Mouse (Mus musculus) ovary, postnatal 14 days (tissue): ENCODE measurements around the gene Atf7.
"Not testable (repeated sequence)": the region's sequence is repeated elsewhere in the genome, so short reads cannot be mapped to it uniquely, and the experiment has no call there.

Source experiments
- DNase-seq: peaks from one replicate; pipeline ENCODE4 v3.0.0; 2022; ENCODE audit warnings: low spot score

The Atf7 gene

DNA sequence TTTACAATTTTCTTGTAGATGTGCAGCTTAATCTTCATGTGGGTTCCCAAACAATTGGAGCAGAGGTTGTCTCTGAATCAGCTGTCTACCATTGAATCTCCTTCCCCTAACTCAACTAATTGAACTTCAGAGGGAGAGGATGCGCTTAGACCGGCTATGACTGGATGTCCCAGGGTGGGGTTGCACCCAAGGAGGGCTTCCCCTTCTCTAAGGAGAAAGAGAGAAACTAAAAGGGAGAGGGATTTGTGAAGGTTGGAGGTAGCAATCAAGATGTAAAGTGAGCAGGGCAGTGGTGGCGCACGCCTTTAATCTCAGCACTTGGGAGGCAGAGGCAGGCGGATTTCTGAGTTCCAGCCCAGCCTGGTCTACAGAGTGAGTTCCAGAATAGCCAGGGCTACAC is 5.8 kb downstream of the Atf7 start:
- no peak for DNase-seq

DNA sequence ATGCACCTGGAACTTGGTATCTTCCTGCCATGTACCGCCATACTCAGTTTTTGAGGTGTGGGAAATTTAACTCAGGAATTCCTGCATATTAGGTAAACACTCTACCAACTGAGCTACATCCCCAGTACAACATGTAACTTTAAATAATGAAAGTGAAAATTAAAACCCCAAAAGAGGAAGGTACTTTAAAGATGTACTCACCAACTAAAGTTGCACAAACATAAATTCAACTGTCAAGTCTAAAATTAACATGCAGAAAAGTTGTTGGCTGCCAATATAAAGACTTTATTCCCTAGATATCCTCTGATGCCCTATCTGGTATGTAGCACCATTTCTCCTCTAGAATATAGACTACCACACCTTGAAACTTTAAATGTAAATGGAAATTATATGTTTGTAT is 7.6 kb downstream of the Atf7 start:
- DNase-seq: no peak

DNA sequence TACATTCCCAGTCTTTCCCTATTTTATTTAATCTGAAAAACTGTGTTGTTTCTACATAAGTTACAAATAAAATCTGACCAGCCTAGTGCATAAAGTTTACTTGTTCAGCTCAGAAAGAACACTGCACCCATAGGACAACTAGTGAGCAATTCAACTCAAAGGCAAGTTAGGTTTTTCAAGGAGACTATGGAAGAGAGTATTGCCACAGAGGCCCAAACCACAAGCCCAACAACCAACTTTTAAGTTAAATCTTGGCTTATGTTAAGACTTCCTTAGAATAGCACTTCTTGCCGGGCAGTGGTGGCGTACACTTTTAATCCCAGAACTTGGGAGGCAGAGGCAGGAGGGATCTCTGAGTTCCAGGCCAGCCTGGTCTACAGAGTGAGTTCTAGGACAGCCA is 9.1 kb downstream of the Atf7 start:
- no peak for DNase-seq

DNA sequence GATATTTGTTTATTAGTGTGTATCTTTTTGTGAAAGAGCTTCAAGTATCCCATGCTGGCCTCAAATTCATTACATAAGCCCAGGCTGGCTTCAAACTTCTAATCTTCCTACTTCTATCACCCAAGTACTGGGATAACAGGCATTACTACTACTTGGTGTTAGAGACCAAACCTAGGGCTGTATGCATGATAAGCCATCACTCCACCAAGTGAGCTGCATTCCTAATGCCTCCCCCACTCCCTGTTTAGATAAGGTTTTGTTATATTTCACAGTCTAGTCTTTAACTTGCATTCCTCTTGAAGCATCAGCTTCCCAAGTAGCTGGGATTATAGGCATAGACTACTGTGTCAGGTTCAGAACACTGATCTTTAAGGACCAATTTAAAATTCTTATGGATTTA is 11.0 kb downstream of the Atf7 start:
- no peak for DNase-seq

DNA sequence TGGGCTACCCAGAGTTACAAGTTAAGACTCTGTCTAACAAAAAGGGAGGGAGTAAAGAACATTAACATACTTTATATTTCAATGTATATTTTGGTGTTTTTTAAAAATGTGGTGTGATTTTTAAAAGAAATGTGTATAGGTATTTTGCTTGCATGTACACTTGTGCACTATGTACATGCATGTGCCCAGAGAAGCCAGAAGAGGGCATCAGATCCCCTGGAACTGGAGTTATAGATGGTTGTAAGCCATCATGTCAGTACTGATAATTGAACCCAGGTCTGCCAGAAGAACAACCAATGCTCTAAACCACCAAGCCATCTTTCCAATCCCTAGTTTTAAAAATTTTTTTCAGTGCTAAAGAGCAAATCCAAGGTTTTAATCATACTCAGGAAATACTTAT is 12.3 kb downstream of the Atf7 start:
- no peak for DNase-seq

DNA sequence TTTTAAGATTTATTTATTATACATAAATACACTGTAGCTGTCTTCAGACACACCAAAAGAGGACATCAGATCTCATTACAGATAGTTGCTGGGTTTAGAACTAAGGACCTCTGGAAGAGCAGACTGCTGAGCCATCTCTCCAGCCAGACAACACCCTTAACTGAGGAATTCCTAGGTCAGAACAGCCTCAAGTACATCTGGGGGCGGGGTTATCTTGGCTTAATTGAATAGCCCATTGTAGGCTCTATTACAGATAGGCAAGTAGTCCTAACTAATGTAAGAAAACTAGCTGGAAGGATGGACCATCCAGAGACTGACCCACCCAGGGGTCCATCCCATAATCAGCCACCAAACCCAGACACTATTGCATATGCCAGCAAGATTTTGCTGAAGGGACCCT is 16.7 kb downstream of the Atf7 start:
- DNase-seq: not testable (repeated sequence)

DNA sequence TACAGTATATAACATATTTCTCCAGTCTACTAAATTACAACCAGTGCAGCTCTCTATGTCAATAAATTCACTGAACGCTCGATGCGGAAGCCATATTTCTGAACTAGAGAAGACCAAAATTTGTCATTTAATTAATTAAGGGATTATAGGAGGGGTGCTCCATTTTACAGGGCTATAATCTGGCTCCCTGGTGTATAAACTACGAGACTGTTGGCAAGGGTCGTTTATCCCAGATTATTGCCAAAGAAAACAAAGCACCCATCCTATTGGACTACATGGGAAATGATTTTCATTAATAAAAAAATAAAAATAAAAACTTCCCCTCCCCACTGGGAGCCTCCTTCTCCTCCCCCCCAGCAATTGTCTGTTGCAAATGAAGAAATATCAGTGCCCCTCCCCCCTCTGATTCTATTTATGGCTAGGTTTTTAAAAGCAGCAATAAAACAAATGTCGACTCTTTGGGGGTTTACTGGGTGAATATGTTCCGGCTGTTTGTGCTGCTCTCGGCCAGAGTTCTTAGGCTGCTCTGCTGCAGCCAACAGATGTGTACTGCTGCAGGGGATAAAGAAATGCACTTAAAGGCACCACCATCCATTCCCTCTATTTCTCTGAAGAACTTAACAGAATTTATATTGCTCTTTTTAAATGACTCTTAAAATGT is 31.1 kb downstream of the Atf7 start:
- DNase-seq: no peak

DNA sequence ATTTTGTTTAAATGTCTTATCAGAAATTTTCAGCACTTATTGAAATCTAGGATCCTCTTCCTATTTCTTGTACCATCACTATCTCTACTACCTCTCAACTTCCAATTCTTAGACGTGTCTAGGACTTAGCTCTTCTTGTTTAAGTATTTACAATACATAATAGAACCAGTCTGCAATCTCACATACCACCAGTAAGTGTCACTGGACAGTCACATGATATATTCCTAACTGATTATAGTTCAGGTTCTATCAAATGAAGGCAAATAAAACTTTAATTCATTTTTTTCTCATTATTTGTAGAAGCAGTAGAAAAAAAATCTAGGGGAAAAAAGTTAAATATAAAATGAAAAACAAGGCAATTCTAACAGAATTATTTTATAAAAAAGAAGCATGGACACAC is 32.6 kb downstream of the Atf7 start:
- no peak for DNase-seq

DNA sequence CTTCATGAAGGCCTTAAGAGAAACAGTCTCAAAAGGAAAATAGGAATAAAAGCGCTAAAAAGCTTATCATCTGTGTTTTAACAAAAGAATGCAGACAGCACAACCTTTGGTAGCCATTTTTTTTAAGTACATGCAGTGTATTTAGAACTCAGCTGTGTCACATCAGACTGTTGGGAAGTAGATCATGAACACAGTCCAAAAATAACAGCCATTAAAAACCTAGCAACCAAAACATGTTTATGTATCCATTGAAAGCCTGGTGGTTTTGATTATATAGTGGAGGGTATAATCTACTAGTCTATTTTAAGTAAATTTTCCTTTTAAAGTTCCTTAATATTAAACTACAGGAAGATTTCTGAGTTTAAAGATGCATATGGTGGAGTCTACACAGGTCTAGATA is 34.7 kb downstream of the Atf7 start:
- no peak for DNase-seq

DNA sequence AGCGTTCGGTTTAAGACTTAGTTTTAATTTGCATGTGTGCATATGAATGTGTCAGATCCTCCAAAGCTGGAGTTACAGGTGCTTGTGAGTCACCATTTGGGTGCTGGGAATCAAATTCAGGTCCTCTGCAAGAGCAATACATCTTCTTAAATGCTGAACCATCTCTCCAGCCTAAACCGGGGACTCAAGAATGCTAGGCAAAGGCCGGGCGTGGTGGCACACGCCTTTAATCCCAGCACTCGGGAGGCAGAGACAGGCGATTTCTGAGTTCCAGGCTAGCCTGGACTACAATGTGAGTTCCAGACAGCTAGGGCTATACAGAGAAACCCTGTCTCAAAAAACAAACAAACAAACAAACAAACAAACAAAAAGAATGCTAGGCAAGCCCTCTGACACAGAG is 35.4 kb downstream of the Atf7 start:
- DNase-seq: no peak

DNA sequence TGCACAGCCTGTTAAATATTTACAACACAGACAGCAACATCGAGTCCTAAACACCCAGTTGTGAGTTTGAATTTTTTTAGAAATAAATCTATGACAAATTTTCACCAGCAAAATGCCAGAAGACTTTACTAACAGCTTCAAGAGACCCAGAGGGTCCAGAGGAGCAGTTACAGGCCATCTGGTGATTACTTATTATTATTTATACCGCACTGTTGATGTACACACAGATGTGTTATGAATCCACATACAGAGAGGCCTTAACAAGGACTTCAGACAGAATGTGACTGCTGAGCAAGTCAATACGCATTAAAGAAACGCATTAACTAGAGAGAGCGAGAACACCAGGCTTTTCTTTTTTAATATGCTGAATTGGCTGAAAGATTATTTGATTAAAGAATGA is 39.8 kb downstream of the Atf7 start:
- no peak for DNase-seq

DNA sequence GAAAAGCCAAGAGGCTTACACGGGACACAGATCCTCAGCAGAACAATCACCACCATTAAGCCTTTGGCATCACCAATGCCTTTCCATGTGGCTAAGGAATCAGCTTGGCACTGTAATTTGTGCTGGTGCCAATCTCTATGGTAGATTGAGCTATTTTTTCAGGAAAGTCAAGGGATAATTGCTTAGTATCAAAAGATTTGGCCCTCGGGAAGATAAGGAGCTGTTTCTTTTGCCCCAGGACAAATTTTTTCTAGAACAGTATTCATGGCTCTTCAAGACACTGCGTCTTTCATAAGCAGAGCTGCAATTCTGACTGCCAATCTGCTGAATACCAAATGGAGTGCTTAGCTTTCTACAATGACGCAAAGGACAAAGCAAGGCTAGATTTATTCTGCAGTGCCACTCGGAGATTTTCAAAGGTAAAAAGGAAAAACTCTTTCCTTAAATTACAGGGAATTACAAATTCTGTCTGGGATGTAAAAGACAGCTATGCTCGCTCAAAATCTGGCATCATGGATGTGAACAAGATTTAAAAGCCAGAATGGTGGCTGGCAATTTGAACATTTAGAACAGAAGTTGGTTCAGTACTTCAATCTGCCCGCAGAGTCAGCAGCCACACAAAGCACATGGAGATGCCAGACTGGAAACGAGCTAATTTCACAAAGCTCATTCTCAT is 41.4 kb downstream of the Atf7 start:
- no peak for DNase-seq

DNA sequence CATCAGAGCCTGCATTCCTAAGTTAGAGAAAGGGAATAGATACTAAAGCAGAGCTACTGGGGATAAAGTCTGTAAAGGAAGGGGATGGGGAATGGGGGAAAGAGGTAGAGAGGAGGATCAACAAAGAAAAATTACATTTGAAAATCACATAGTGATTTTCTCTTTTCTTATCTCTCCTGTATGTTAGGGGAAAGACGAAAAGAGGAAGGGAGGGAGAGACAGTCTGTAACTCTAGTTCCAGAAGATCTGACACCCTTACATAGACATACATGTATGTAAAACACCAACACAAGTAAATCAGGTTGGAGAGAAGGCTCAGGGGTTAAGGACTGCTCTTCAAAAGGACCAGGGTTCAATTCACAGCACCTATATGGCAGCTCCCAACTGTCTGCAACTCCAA is 44.1 kb downstream of the Atf7 start:
- no peak for DNase-seq

DNA sequence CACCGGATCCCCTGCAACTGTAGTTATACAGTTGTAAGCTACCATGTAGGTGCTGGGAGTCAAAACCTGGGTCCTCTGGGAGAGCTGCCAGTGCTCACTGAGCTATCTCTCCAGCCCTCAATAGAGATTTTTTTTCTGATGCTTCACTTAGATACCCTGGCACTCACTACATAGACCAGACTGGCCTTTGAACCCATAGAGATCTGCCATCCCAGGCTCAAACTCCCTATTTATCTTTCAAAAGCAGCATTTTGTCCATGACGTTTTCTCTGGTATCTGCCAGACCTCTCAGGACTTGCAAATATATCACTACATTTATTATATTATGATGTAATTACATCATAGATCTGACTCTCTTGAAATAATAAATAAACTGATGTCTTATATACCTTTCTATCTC is 46.9 kb downstream of the Atf7 start:
- no peak for DNase-seq

DNA sequence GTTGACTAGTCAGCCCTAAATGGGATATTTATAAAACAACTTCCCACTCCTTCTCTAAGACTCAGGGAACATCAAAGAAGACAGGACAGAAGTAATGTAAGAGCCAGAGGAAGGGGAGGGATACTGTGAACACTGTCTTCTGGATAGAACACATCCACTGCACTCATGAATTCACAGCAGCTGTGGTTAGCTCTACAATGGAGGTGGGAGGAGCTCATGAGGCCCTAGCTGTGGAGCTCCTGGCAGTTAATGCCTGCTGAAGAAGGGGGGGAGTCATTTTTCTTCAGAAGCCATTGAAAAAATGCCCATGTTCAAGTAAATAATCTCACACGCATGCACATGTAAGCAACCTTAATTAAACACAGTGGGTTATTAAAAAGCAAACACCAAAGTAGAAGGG is 48.3 kb downstream of the Atf7 start:
- no peak for DNase-seq

DNA sequence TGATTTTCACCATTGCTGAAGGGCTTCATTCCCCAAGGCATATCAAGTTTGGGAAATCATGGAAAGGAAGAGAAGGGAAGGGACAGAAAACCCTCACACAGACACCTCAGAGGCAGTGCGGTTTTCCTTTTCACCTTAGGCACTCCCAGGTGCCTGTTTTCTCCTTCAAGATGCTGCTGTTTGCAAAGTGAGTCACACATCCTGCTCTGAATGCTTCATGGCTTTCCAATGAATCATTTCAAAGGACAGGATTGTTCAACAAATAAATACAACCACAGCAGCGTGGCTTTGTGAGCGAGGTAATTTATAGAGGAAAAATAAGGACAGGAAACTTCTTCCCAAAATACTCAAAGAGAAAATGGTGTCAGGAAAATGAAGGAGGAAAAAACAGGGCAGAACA is 53.2 kb downstream of the Atf7 start:
- DNase-seq: no peak

DNA sequence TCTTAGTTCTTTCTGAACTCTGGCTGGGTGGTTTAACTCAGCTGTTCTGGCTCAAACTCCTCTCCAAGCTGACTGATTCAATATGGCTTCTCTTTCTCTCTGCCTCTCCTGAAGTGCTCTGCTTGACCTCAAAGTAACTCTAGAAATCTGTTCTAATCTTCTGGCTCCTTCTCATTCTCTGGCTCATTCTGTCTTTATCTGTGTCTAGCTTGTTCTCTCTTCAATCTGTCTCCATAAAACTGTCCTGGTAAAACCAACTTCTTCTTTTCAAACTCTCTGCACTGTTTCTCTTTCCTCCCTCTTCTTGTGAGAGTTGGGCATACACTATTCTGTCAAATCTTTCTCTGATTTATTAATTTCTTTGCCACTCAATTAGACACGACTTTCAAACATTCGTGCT is 57.4 kb downstream of the Atf7 start:
- DNase-seq: no peak

DNA sequence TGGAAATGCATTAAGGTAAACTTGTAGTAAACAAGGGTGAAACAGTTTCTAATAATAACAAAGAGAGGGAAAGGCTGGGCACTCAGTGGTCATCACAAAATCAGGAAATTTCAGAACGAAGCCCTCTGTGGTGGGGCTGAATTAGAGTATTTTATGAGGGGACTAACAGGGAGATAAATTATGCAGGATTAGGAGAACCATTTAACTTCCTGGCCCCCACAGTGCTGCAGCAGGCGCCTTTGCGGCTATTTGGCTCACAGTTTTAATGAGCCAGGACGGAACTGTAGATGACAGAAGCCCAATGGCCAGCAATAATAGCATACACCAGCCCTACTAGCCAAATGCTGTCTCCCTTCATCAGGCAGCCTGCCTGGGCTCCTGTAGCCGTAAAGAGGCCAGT is 61.6 kb downstream of the Atf7 start:
- DNase-seq: no peak

DNA sequence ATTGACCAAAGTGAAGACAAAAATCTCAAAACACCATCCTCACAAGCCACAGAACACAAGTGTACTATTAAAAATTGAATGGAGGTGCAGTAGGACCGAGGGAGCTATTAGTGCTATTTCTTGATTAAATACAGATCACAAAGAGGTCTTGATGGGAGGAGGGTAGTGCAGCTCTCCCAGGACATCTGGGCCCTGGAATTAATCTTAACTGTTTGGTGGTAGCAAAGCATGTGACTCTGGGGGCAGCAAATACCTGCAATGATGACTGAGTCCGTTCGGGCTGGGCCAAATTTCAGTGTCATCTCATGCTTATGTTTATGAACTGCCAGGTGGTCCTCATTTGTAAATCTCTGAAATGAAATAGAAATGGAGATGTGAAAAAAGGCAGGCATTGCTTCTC is 62.2 kb downstream of the Atf7 start:
- DNase-seq: no peak

DNA sequence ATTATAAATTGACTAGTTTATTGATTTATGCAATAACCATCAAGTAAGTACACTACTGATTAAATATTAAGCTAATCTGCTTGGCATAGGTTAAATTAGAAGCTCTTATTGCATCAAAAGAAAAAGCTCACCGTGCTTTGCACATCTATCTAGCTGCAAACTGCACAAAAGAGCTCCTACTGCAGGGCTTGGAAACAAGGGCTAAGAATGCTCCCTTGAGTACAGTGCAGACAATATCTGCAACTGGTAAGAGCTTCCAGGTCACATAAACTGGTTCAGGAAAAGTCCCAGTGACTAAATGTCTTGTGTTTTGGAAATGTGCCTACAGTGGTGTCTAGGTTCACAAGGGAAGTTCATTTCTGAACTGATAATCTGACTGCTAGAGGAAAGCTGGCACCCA is 62.8 kb downstream of the Atf7 start:
- no peak for DNase-seq

DNA sequence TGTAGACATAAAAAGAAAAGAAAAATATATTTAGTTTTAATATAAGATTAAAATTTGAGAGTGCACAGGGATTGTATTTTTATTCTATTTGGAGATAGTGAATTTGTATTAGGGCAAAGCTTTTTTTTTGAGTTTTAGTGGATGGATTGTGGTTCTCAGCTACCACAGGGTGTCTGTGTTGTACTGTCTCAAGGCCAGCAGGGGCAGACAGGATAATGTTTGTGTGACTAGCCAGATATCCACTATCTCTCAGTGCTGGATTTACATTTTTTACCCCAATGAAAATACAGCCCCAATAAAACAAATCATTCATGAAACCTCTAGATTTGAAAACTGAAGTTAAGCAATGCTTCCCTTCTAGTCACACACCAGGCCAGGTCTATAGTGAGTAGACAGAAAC is 67.7 kb downstream of the Atf7 start:
- DNase-seq: no peak

DNA sequence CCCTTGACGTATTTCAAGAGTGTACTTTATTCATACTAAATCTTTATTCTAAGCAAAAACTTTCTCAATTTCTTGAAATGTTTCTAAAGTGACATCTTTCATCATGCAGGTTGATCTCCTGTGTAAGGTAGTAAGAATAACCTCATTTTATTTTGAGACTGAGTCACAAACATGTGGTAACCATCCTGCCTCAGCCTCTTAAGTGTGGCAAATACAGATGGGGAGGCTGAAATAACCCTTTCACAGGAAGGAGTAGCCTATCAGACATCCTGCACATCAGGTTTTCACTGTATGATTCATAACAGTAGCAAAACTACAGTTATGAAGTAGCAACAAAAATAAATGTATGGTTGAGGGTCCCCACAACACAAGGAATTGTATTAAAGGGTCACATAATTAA is 69.7 kb downstream of the Atf7 start:
- DNase-seq: no peak

DNA sequence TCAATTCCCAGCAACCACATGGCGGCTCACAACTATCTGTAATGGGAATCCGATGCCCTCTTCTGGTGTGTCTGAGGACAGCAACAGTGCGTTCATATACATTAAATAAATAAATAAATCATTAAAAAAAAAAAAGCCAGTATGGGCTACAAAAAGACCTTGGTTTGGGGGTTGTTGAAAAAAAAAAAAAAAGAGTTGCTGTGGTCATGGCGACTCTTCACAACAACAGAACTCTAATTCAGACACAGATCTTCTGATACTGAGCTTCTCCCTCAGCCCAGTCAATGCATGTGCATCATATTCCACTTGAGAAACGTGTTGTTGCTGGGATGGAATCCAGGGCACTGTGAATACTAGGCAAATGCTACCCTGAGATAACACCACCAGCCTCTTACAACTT is 72.7 kb downstream of the Atf7 start:
- no peak for DNase-seq

DNA sequence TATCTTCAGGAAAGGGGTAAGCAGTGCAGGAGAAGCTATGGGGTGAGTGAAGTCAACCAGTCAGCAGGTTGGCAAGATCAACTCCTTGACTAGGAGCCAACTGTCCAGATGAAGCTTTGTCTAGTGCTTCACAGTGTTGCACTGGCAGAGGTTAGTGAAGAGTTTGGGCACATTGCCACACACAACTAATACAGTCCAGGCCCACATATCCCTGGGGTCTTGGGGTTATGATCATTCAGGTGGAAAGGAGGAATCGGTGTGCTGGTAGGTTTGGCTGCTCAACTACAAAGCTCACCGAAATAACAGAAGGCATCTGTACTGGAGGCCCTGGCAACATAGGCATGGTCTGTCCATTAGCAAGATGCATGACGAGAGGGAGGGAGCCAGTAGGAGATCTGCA is 77.8 kb downstream of the Atf7 start:
- DNase-seq: no peak
